In the genomic region with DNA sequence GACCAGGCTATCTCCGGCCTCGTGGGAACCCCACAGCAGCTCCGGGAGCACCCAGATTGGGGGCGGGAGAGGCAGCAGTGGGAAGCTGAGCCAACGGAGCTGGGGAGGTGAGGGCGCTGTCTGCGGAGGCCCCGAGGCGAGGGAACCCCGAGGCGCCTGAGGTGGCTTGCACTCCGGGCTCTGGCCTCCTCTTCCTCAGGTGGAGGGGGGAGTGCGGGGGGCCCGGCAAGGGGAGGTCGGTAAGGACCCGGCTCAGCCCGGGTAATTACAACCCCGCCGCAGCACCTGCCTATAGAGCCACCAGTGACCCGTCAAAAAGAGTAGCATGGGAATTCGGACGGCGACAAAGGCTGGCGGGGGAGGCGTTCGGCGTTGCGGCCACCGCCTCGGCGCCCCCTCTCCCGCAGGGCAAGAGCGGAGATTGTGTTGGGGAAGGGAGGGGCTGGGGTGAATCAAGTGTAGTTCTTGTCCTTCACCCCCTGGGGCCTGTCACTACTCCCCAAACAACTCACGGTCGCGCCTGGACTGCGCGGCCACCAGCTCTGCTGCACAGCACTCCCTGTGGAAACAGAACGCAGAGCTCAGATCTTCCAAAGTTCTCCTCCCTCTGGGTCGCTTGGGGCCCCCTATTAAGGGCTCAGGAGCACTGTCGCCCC, we compare ENCODE assay signal across 9 mouse cellular contexts. TPM values are rescaled to one million over a fixed set of nuclear protein-coding genes. Genes with fewer than 3 reads are reported as not detected.
DNase-seq lines count a peak whose midpoint lies in the region; ATAC-seq and TF ChIP-seq lines count a peak whose summit lies in the region.
"Had no signal": no experiment of that assay in that cellular context is flagged by ENCODE, and none has a peak within 500 bp of the region (broad histone marks: within the 10 kb centered on the region; RNA-seq: fewer than 3 reads in every experiment).

No protein-coding gene starts in this region.

- no peak for TF ChIP-seq CTCF in lung, embryonic 14.5 days (IDR thresholded peaks at IDR 0.05; ENCODE audit: low read depth)

- ATAC-seq in lung, embryonic 14.5 days (ENCODE audit: insufficient read depth) = no peak
- peak; percentile 23; the same call in 1 of the 2 replicates for ATAC-seq in embryonic facial prominence, embryonic 14.5 days (ENCODE audit: low read depth)
- no peak for ATAC-seq in intestine, embryonic 16.5 days

- no peak overlapping the region for H3K4me3 ChIP-seq in lung, embryonic 14.5 days (ENCODE audit: low read depth, low read length)
- peak overlapping the region; percentile 23 for H3K4me3 ChIP-seq in embryonic facial prominence, embryonic 14.5 days (ENCODE audit: low read depth, low read length)
- H3K4me3 ChIP-seq in intestine, embryonic 16.5 days (ENCODE audit: low read length) = peak overlapping the region; percentile 9; the same call in 1 of the 2 replicates
- H3K4me3 ChIP-seq: erythroblast, embryonic 14.5 days had no signal

- peak; percentile 26 for DNase-seq in lung, embryonic 14.5 days
- no peak for DNase-seq in lung, postnatal 36 days
- DNase-seq in embryonic facial prominence, embryonic 14.5 days (ENCODE audit: low spot score) = no peak
- DNase-seq in retina, postnatal 1 day = peak; percentile 85
- no peak for DNase-seq in urinary bladder, postnatal 36 days (ENCODE audit: low spot score in 2 of 2)
- no peak for DNase-seq in layer of hippocampus, adult 18-20 months (ENCODE audit: low spot score in 2 of 2)
- DNase-seq in MN1 (ENCODE audit: low spot score) = no peak

- 0 out of 2 replicates have a peak overlapping the region, but pooled peaks have one; percentile 4 for H3K4me2 ChIP-seq in lung, embryonic 14.5 days
- peak overlapping the region; percentile 31 for H3K4me2 ChIP-seq in embryonic facial prominence, embryonic 14.5 days (ENCODE audit: low read depth, low read length)
- H3K4me2 ChIP-seq in intestine, embryonic 16.5 days (ENCODE audit: low read depth, low read length) = peak overlapping the region; percentile 16; the same call in 1 of the 2 replicates

- H3K9me3 ChIP-seq in lung, embryonic 14.5 days (ENCODE audit: low read depth, low read length) = no peaks in the 10 kb centered on the region
- H3K9me3 ChIP-seq in embryonic facial prominence, embryonic 14.5 days (ENCODE audit: control insufficient read depth, low read length) = no peaks in the 10 kb centered on the region
- no peaks in the 10 kb centered on the region for H3K9me3 ChIP-seq in intestine, embryonic 16.5 days (ENCODE audit: control insufficient read depth, low read length)

- no peak overlapping the region for H3K9ac ChIP-seq in lung, embryonic 14.5 days
- H3K9ac ChIP-seq in embryonic facial prominence, embryonic 14.5 days (ENCODE audit: low read depth, low read length) = peak overlapping the region; percentile 8; the same call in 1 of the 2 replicates
- H3K9ac ChIP-seq in intestine, embryonic 16.5 days (ENCODE audit: low read depth, low read length) = no peak overlapping the region

- peaks cover 96% of the 10 kb centered on the region for H3K27me3 ChIP-seq in lung, embryonic 14.5 days (ENCODE audit: insufficient read depth, low read length)
- peaks cover 99% of the 10 kb centered on the region for H3K27me3 ChIP-seq in embryonic facial prominence, embryonic 14.5 days (replicated peaks; ENCODE audit: control insufficient read depth, insufficient read depth, low read length)
- H3K27me3 ChIP-seq in intestine, embryonic 16.5 days (replicated peaks; ENCODE audit: control insufficient read depth, insufficient read depth, low read length) = peaks cover 77% of the 10 kb centered on the region

- WGBS in lung, embryonic 14.5 days = under 1% methylated on average over 39 of the region's 41 CpGs
- 1% methylated on average over 26 of the region's 41 CpGs for WGBS in embryonic facial prominence, embryonic 14.5 days
- under 1% methylated on average over 41 of the region's 41 CpGs for WGBS in intestine, embryonic 16.5 days

- no peak overlapping the region for H3K27ac ChIP-seq in lung, embryonic 14.5 days (ENCODE audit: low read depth)
- H3K27ac ChIP-seq in embryonic facial prominence, embryonic 14.5 days (replicated peaks; ENCODE audit: low read depth, low read length) = no peak overlapping the region
- H3K27ac ChIP-seq in intestine, embryonic 16.5 days (ENCODE audit: low read length) = no peak overlapping the region

- no peaks in the 10 kb centered on the region for H3K36me3 ChIP-seq in lung, embryonic 14.5 days (ENCODE audit: insufficient read depth)
- no peaks in the 10 kb centered on the region for H3K36me3 ChIP-seq in embryonic facial prominence, embryonic 14.5 days (ENCODE audit: control insufficient read depth, insufficient read depth, low read length)
- H3K36me3 ChIP-seq in intestine, embryonic 16.5 days (ENCODE audit: control insufficient read depth, insufficient read depth, low read length) = no peaks in the 10 kb centered on the region

- no peaks in the 10 kb centered on the region for H3K4me1 ChIP-seq in lung, embryonic 14.5 days (ENCODE audit: insufficient read depth)
- H3K4me1 ChIP-seq in embryonic facial prominence, embryonic 14.5 days (ENCODE audit: control insufficient read depth, insufficient read depth, low read length) = peaks cover 5% of the 10 kb centered on the region; the same call in 1 of the 2 replicates
- H3K4me1 ChIP-seq in intestine, embryonic 16.5 days (ENCODE audit: control insufficient read depth, insufficient read depth, low read length) = peaks cover 6% of the 10 kb centered on the region

RNA-seq across cellular contexts. Expression of gene Nr2e1, which starts 3.8 kb away (rescaled TPM):
- polyA plus RNA-seq in lung, embryonic 14.5 days (2014; fragmentation: Nextera tagmentation; extraction: Ambion mirVana) = not detected in 2 replicates
- polyA plus RNA-seq in embryonic facial prominence, embryonic 14.5 days (2014; fragmentation: Nextera tagmentation; extraction: Ambion mirVana) = 1.4 and 1.8 TPM in 2 replicates
- not detected in 2 replicates for polyA plus RNA-seq in intestine, embryonic 16.5 days (2015; fragmentation: Nextera tagmentation; extraction: Ambion mirVana)
- 10 to 100 TPM; 13.1 to 15.3 TPM for total RNA-seq in layer of hippocampus, adult 18-20 months (2021)
- polyA plus RNA-seq: erythroblast, embryonic 14.5 days had no signal

RNA-seq across cellular contexts. Expression of gene Ostm1, which starts 4.0 kb away (rescaled TPM):
- 10.7 and 11.9 TPM in 2 replicates for polyA plus RNA-seq in lung, embryonic 14.5 days (2014; fragmentation: Nextera tagmentation; extraction: Ambion mirVana)
- 13.0 and 13.8 TPM in 2 replicates for polyA plus RNA-seq in embryonic facial prominence, embryonic 14.5 days (2014; fragmentation: Nextera tagmentation; extraction: Ambion mirVana)
- polyA plus RNA-seq in intestine, embryonic 16.5 days (2015; fragmentation: Nextera tagmentation; extraction: Ambion mirVana) = 17.0 and 19.4 TPM in 2 replicates
- total RNA-seq in layer of hippocampus, adult 18-20 months (2021) = 10 to 100 TPM; 58.9 to 59.8 TPM

Comparison
In these comparisons a context has a peak if more than half of its experiments do, and no peak if none do; other contexts are left out.
1. DNase-seq: peak in lung, embryonic 14.5 days (single experiment) and retina, postnatal 1 day (single experiment); none in lung, postnatal 36 days (single experiment), embryonic facial prominence, embryonic 14.5 days (single experiment), urinary bladder, postnatal 36 days (0 of 2), layer of hippocampus, adult 18-20 months (0 of 2) and MN1 (single experiment).
2. Peak in every context shown above with its lines, with median percentiles within 50 percentile points of each other: H3K4me2 ChIP-seq.